Mouse (Mus musculus): ENCODE data around the gene Ppa1. TPM values are rescaled to one million over a fixed set of nuclear protein-coding genes. Genes with fewer than 3 reads are reported as not detected.

Gene Ppa1
- polyA plus RNA-seq, 1 experiment from 2014 or later, result 356 TPM

DNA sequence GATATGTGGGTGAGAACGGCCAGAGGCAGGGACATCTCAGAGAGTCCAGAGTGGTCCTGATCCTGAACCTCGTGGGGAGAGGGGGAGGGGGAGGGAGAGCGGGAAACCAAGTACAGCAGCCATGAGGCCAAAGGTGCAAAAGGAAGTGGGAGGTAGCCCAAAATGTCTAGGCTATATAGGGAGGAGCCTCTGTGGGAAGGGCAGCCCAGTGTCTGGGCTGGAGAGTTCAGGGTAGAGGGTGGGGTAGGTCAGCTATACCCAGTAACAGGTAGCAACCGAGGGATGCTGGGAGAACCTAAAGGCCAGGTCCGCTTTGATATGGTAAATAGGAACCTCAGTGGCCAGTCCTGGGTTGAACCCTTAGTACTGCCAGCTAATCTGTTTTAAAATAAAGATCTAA, 23.6 kb upstream of the Ppa1 start:
- Histone ChIP-seq H3K27me3 (ENCODE audit: low read depth, poor library complexity, severe bottlenecking) (peaks cover 47% of the 10 kb centered on the region), H3K9me3 (replicated peaks) (no peaks in the 10 kb centered on the region), H3K27ac (no peak overlapping the region), H3K36me3 (no peaks in the 10 kb centered on the region), H3K4me1 (peaks cover 43% of the 10 kb centered on the region), H3K4me3 (peak overlapping the region; percentile 58; the same call in 1 of the 2 replicates)
- WGBS, result 42% methylated on average over 5 of the region's 5 CpGs
- DNase-seq (ENCODE audit: low spot score), result no peak

DNA sequence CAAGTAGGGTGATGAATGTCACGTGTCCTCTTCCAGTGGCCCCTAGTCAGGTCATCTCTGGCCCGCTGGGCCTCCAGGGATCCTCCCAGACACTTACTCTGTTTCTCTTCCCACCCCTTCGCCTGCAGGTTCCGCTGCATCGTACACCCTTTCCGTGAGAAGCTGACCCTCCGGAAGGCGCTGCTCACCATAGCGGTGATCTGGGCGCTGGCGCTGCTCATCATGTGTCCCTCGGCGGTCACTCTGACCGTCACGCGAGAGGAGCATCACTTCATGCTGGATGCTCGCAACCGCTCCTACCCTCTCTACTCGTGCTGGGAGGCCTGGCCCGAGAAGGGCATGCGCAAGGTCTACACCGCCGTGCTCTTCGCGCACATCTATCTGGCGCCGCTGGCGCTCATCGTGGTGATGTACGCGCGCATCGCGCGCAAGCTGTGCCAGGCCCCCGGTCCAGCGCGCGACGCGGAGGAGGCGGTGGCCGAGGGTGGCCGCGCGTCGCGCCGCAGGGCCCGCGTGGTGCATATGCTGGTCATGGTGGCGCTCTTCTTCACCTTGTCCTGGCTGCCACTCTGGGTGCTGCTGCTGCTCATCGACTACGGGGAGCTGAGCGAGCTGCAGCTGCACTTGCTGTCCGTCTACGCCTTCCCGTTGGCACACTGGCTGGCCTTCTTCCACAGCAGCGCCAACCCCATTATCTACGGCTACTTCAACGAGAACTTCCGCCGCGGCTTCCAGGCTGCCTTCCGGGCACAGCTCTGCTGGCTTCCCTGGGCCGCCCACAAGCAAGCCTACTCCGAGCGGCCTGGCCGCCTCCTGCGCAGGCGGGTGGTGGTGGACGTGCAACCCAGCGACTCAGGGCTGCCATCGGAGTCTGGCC, 22.7 kb upstream of the Ppa1 start:
- DNase-seq (ENCODE audit: low spot score), result peak; percentile 60
- 4% methylated on average over 74 of the region's 74 CpGs for WGBS
- Histone ChIP-seq H3K36me3 (no peaks in the 10 kb centered on the region), H3K9me3 (replicated peaks) (no peaks in the 10 kb centered on the region), H3K27ac (peak overlapping the region; percentile 72), H3K27me3 (ENCODE audit: low read depth, poor library complexity, severe bottlenecking) (peaks cover 47% of the 10 kb centered on the region), H3K4me3 (peak overlapping the region; percentile 58), H3K4me1 (peaks cover 43% of the 10 kb centered on the region)

DNA sequence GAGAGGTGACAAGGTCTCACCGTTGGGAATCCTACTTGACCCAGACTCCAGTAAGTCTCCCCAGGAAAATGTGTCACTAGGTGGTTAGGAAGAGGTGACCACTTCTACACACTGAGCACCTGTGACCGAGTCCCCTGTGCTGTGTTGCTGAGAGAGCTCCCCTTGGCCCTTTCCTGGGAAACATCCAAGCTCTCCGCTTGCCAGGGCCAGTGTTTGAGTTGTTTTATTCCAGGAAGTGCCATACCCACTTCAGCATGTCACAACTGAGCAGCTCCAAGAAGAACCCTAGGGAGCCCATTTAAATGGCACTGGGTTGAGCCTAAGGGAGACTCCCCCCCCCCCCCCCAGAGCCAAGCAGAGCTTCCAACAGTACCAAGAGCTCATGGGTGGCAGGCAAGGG, 21.8 kb upstream of the Ppa1 start:
- H3K36me3 ChIP-seq, result no peaks in the 10 kb centered on the region
- no peak for DNase-seq (ENCODE audit: low spot score)
- peaks cover 47% of the 10 kb centered on the region for H3K27me3 ChIP-seq (ENCODE audit: low read depth, poor library complexity, severe bottlenecking)
- no peak overlapping the region for H3K4me3 ChIP-seq
- peaks cover 41% of the 10 kb centered on the region for H3K4me1 ChIP-seq
- 82% methylated on average over 3 of the region's 3 CpGs for WGBS
- H3K9me3 ChIP-seq (replicated peaks), result no peaks in the 10 kb centered on the region
- H3K27ac ChIP-seq, result no peak overlapping the region

- peak; percentile 48 for DNase-seq (ENCODE audit: low spot score)
- peaks cover 47% of the 10 kb centered on the region for H3K27me3 ChIP-seq (ENCODE audit: low read depth, poor library complexity, severe bottlenecking)
- 59% methylated on average over 15 of the region's 15 CpGs for WGBS
- no peak overlapping the region for H3K4me3 ChIP-seq
- H3K27ac ChIP-seq, result 0 out of 2 replicates have a peak overlapping the region, but pooled peaks have one; percentile 6
- H3K9me3 ChIP-seq (replicated peaks), result no peaks in the 10 kb centered on the region
- peaks cover 38% of the 10 kb centered on the region for H3K4me1 ChIP-seq
- no peaks in the 10 kb centered on the region for H3K36me3 ChIP-seq
Observed at GRCm38 (mm10) chr10:61627195-61627937, 21.0 kb upstream of the Ppa1 start.

- H3K4me3 ChIP-seq, result no peak overlapping the region
- peaks cover 46% of the 10 kb centered on the region for H3K27me3 ChIP-seq (ENCODE audit: low read depth, poor library complexity, severe bottlenecking)
- H3K27ac ChIP-seq, result peak overlapping the region; percentile 6; the same call in 1 of the 2 replicates
- H3K36me3 ChIP-seq, result no peaks in the 10 kb centered on the region
- peaks cover 38% of the 10 kb centered on the region for H3K4me1 ChIP-seq
- no peaks in the 10 kb centered on the region for H3K9me3 ChIP-seq (replicated peaks)
- no peak for DNase-seq (ENCODE audit: low spot score)
- WGBS, result 76% methylated on average over 4 of the region's 4 CpGs
Observed at GRCm38 (mm10) chr10:61627938-61628250, 20.5 kb upstream of the Ppa1 start.

GRCm38 (mm10) chr10:61632445-61632844, 15.9 kb upstream of the Ppa1 start:
- no peak for DNase-seq (ENCODE audit: low spot score)
- Histone ChIP-seq H3K36me3 (no peaks in the 10 kb centered on the region), H3K27ac (no peak overlapping the region), H3K4me1 (peaks cover 8% of the 10 kb centered on the region), H3K9me3 (replicated peaks) (no peaks in the 10 kb centered on the region), H3K27me3 (ENCODE audit: low read depth, poor library complexity, severe bottlenecking) (0 out of 2 replicates have a peak, but pooled peaks cover under 1% of the 10 kb centered on the region), H3K4me3 (no peak overlapping the region)
- 78% methylated on average over 10 of the region's 10 CpGs for WGBS

DNA sequence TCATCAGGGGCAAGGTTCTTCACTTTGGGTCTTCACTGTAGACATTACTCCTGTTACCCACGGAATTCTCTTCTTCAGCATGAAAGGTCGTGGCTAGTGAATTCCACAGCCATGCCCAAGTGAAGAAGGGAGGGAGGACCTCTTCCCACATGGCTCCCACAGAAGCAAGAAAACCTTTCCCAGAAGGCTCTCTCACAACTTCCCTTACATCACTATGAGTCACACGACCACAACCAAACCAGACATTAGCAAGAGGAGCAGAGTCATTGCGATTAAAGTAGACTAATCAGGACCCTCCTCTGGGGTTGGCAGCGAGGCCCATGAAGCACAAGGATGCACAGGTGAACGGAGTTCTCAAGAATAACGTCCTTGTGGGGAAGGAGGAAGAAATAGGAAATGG, 11.3 kb upstream of the Ppa1 start:
- no peaks in the 10 kb centered on the region for H3K4me1 ChIP-seq
- no peak overlapping the region for H3K4me3 ChIP-seq
- 82% methylated on average over 7 of the region's 7 CpGs for WGBS
- no peak overlapping the region for H3K27ac ChIP-seq
- no peaks in the 10 kb centered on the region for H3K27me3 ChIP-seq (ENCODE audit: low read depth, poor library complexity, severe bottlenecking)
- DNase-seq (ENCODE audit: low spot score), result no peak
- no peaks in the 10 kb centered on the region for H3K9me3 ChIP-seq (replicated peaks)
- H3K36me3 ChIP-seq, result no peaks in the 10 kb centered on the region

DNA sequence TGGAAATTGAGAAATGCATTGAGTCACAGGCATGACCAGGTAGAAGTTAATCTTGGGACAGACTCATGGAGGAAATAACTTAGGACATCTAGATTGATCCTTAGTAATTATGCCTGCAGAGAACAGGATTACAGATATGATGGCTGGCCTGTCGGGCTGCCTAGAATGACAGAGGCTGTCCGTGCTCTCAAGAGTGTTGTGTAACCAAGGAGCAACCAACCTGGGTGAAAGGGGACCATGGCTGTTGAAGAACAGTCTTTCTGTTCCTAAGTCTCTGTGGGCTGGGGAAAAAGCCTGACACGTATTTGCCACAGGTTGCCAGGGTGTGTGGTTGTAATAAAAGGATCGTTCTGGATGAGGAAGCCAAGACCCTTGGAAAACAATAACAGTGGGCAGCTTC, 8.0 kb upstream of the Ppa1 start:
- H3K4me3 ChIP-seq, result no peak overlapping the region
- DNase-seq (ENCODE audit: low spot score), result no peak
- H3K9me3 ChIP-seq (replicated peaks), result no peaks in the 10 kb centered on the region
- H3K27ac ChIP-seq, result no peak overlapping the region
- 76% methylated on average over 4 of the region's 4 CpGs for whole genome bisulfite sequencing
- no peaks in the 10 kb centered on the region for H3K36me3 ChIP-seq
- no peaks in the 10 kb centered on the region for H3K27me3 ChIP-seq (ENCODE audit: low read depth, poor library complexity, severe bottlenecking)
- no peaks in the 10 kb centered on the region for H3K4me1 ChIP-seq

- 46% methylated on average over 7 of the region's 7 CpGs for WGBS
- Histone ChIP-seq H3K9me3 (replicated peaks) (no peaks in the 10 kb centered on the region), H3K27ac (no peak overlapping the region), H3K4me3 (no peak overlapping the region), H3K36me3 (peaks cover 8% of the 10 kb centered on the region), H3K27me3 (ENCODE audit: low read depth, poor library complexity, severe bottlenecking) (no peaks in the 10 kb centered on the region), H3K4me1 (peaks cover 21% of the 10 kb centered on the region)
- DNase-seq (ENCODE audit: low spot score), result no peak
Observed at GRCm38 (mm10) chr10:61646557-61646956, 1.8 kb upstream of the Ppa1 start.

DNA sequence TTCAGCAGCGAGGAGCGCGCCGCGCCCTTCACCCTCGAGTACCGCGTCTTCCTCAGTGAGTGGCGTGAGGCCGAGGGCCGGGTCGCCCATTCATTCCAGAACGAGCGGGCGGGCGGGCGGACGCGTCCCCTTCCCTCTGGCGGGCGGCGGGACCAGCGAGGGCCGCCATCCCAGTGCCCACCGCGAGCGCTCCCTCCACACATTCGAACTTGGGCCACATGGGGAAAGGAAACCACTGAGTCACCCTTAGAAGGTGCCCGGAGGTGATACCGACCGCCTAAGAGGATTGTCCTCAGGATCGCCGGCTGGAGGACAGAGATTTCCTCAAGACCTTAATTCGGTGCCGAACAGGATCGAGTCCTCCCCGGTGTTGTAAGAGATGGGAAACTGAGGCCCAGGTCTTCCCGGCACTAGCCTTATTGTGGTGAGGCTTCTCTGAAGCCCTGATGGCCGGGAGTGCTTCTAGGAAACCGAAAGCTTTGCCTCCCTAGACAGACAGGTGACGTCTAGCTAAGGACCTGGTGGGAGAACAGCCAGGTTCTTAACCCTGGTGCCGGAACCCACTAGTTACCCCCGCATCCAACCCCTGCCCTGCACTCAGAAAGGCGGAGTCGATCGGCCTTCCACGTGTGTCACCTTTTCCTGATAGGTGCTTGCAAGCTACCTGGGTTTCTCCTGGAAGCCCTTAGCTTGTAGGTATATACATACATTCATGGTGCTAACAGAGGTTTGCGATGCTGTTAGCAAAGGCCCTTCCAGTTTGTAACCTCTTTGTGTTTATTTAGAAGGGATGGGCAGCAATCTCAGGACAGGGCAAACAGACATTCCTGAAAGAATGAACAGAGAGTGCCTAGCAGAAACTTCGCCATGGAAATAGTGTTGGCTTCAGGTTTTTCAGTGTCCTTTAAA, 639 bp downstream of the Ppa1 start:
- Histone ChIP-seq H3K4me1 (peaks cover 21% of the 10 kb centered on the region), H3K27ac (peak overlapping the region; percentile 92), H3K36me3 (peaks cover 32% of the 10 kb centered on the region), H3K4me3 (peak overlapping the region; percentile 81), H3K9me3 (replicated peaks) (no peaks in the 10 kb centered on the region), H3K27me3 (ENCODE audit: low read depth, poor library complexity, severe bottlenecking) (no peaks in the 10 kb centered on the region)
- WGBS, result 1% methylated on average over 42 of the region's 49 CpGs
- peak; percentile 49 for DNase-seq (ENCODE audit: low spot score)

DNA sequence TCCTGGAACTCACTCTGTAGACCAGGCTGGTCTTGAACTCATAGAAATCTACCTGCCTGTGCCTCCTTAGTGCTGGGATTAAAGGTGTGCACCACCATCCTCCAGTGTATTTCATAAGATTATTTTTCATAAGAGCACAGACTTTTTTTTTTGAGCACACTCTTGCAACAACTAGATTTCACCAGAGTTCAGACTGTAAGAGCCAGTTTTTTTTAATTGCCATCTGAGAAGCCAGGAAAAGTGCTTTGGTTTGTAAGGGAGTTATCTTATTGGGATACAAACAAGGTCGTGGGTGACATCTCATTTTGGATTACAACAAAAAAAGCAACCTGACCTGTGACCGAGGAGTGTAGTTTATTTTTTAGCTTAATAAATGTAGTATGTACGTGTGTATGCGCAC, 5.8 kb downstream of the Ppa1 start:
- Histone ChIP-seq H3K4me1 (peaks cover 11% of the 10 kb centered on the region), H3K9me3 (replicated peaks) (no peaks in the 10 kb centered on the region), H3K4me3 (no peak overlapping the region), H3K36me3 (peaks cover 69% of the 10 kb centered on the region), H3K27me3 (ENCODE audit: low read depth, poor library complexity, severe bottlenecking) (no peaks in the 10 kb centered on the region), H3K27ac (no peak overlapping the region)
- no peak for DNase-seq (ENCODE audit: low spot score)
- 96% methylated on average over 4 of the region's 4 CpGs for WGBS

- H3K4me3 ChIP-seq, result no peak overlapping the region
- peaks cover 75% of the 10 kb centered on the region for H3K36me3 ChIP-seq
- no peaks in the 10 kb centered on the region for H3K27me3 ChIP-seq (ENCODE audit: low read depth, poor library complexity, severe bottlenecking)
- no peak overlapping the region for H3K27ac ChIP-seq
- WGBS, result 90% methylated on average over 7 of the region's 7 CpGs
- no peak for DNase-seq (ENCODE audit: low spot score)
- H3K4me1 ChIP-seq, result 0 out of 2 replicates have a peak, but pooled peaks cover 5% of the 10 kb centered on the region
- no peaks in the 10 kb centered on the region for H3K9me3 ChIP-seq (replicated peaks)
Observed at GRCm38 (mm10) chr10:61654691-61655090, 6.3 kb downstream of the Ppa1 start.
